Mouse (Mus musculus): Measurements from ENCODE around the gene Ctnnd2.

GRCm38 (mm10) chr15:30212746-30213145, 40.4 kb downstream of the Ctnnd2 start:
- TF ChIP-seq POLR2A (IDR thresholded peaks at IDR 0.05; ENCODE audit: borderline replicate concordance, control insufficient read depth, low read depth, low read length) (no peak), CTCF (IDR thresholded peaks at IDR 0.05; ENCODE audit: control insufficient read depth, insufficient read depth, low read length) (no peak)
